Mouse (Mus musculus) MEL (cell line): ENCODE data around the gene Tssk6. TPM values are rescaled to one million over a fixed set of nuclear protein-coding genes. Genes with fewer than 3 reads are reported as not detected.

Source experiments
- DNase-seq: peaks from one replicate; pipeline ENCODE4 v3.0.0; 2011; ENCODE audit warnings: low read depth, low spot score
- H3K27ac ChIP-seq: 2 replicates; pipeline ENCODE4 v1.5.1; 2012; ENCODE audit warnings: low read depth, mild to moderate bottlenecking, control low read depth, low read length, moderate library complexity; ENCODE audit not compliant: control insufficient read depth
- H3K27me3 ChIP-seq, 2 experiments: fragments of 150-350 bp in 1 of 2; sonication (generic) in 1 of 2; 2 replicates each; pipeline ENCODE4 v1.6.1; 2012; ENCODE audit warnings: low read length in 2 of 2, mild to moderate bottlenecking in 2 of 2, improper control_type of control experiment in 1 of 2, moderate library complexity in 1 of 2; ENCODE audit not compliant: insufficient read depth in 2 of 2, control insufficient read depth in 1 of 2
- H3K36me3 ChIP-seq, 2 experiments: 2 replicates each; pipeline ENCODE4 v1.6.1; 2012 to 2014; ENCODE audit warnings: low read length in 2 of 2, improper control_type of control experiment in 1 of 2, inconsistent platforms in 1 of 2, mild to moderate bottlenecking in 1 of 2; ENCODE audit not compliant: insufficient read depth in 2 of 2, control insufficient read depth in 1 of 2
- H3K4me1 ChIP-seq, 2 experiments: fragments of 150-350 bp in 1 of 2; sonication (generic) in 1 of 2; 2 replicates each; pipeline ENCODE4 v1.6.1; 2012; ENCODE audit warnings: low read length in 2 of 2, improper control_type of control experiment in 1 of 2, mild to moderate bottlenecking in 1 of 2; ENCODE audit not compliant: insufficient read depth in 2 of 2, control insufficient read depth in 1 of 2
- H3K4me3 ChIP-seq, 2 experiments: fragments of 150-350 bp in 1 of 2; sonication (generic) in 1 of 2; 2 replicates each; pipeline ENCODE4 v1.5.1; 2012; ENCODE audit warnings: low read depth in 2 of 2, low read length in 2 of 2, mild to moderate bottlenecking in 2 of 2, moderate library complexity in 2 of 2, control low read depth in 1 of 2, improper control_type of control experiment in 1 of 2; ENCODE audit not compliant: control insufficient read depth in 1 of 2, insufficient read depth in 1 of 2
- H3K79me2 ChIP-seq: 2 replicates; pipeline ENCODE4 v1.6.1; 2012; ENCODE audit warnings: mild to moderate bottlenecking, low read length, moderate library complexity; ENCODE audit not compliant: control insufficient read depth, poor library complexity, insufficient read depth
- H3K9ac ChIP-seq: 2 replicates; pipeline ENCODE4 v1.6.1; 2012; ENCODE audit warnings: low read depth, mild to moderate bottlenecking, control low read depth, low read length, moderate library complexity; ENCODE audit not compliant: control insufficient read depth, poor library complexity, severe bottlenecking
- H3K9me3 ChIP-seq: fragments of 150-350 bp; sonication (generic); replicated peaks from 2 replicates; pipeline ENCODE4 v1.6.1; 2012; ENCODE audit warnings: mild to moderate bottlenecking, low read length, improper control_type of control experiment, moderate library complexity; ENCODE audit not compliant: insufficient read depth
- BHLHE40 ChIP-seq: IDR thresholded peaks from 2 replicates; pipeline ENCODE4 v1.6.1; 2012; ENCODE audit warnings: low read depth, mild to moderate bottlenecking, inconsistent platforms, low read length, improper control_type of control experiment, borderline replicate concordance
- CHD1 ChIP-seq: IDR thresholded peaks from 2 replicates; pipeline ENCODE4 v1.6.1; 2012; ENCODE audit warnings: low read depth, mild to moderate bottlenecking, inconsistent platforms, low read length, improper control_type of control experiment
- CHD2 ChIP-seq: IDR thresholded peaks from 2 replicates; pipeline ENCODE4 v1.6.1; 2011; ENCODE audit warnings: low read length, improper control_type of control experiment
- CTCF ChIP-seq, 3 experiments: IDR thresholded peaks in 2 of 3; conservative IDR thresholded peaks in 1 of 3; 2 replicates each; pipeline ENCODE4 v1.5.1; 2011 to 2012; ENCODE audit warnings: low read length in 3 of 3, low read depth in 2 of 3, mild to moderate bottlenecking in 2 of 3, improper control_type of control experiment in 1 of 3, inconsistent platforms in 1 of 3, mixed read lengths in 1 of 3, moderate library complexity in 1 of 3; ENCODE audit not compliant: control insufficient read depth in 1 of 3, insufficient read depth in 1 of 3, poor library complexity in 1 of 3, severe bottlenecking in 1 of 3
- E2F4 ChIP-seq: IDR thresholded peaks from 2 replicates; pipeline ENCODE4 v1.6.1; 2011; ENCODE audit warnings: low read depth, low read length, improper control_type of control experiment, borderline replicate concordance
- EP300 ChIP-seq, 2 experiments: IDR thresholded peaks; 2 replicates each; pipeline ENCODE4 v1.6.1; 2011; ENCODE audit warnings: improper control_type of control experiment in 2 of 2, low read length in 2 of 2, low read depth in 1 of 2, mild to moderate bottlenecking in 1 of 2
- ETS1 ChIP-seq: IDR thresholded peaks from 2 replicates; pipeline ENCODE4 v1.6.1; 2012; ENCODE audit warnings: low read depth, mild to moderate bottlenecking, inconsistent platforms, low read length, improper control_type of control experiment, moderate library complexity
- GABPA ChIP-seq: IDR thresholded peaks from 2 replicates; pipeline ENCODE4 v1.6.1; 2012; ENCODE audit warnings: low read depth, mild to moderate bottlenecking, inconsistent platforms, low read length, improper control_type of control experiment, moderate library complexity
- GATA1 ChIP-seq: IDR thresholded peaks from 2 replicates; pipeline ENCODE4 v1.6.1; 2011; ENCODE audit warnings: low read depth, low read length, improper control_type of control experiment
- HCFC1 ChIP-seq: IDR thresholded peaks from 2 replicates; pipeline ENCODE4 v1.6.1; 2012; ENCODE audit warnings: low read depth, mild to moderate bottlenecking, inconsistent platforms, low read length, improper control_type of control experiment, moderate library complexity
- JUND ChIP-seq: IDR thresholded peaks from 2 replicates; pipeline ENCODE4 v1.6.1; 2011; ENCODE audit warnings: low read depth, mild to moderate bottlenecking, improper control_type of control experiment, low read length
- KAT2A ChIP-seq: conservative IDR thresholded peaks from 2 replicates; pipeline ENCODE4 v1.6.1; 2012; ENCODE audit warnings: low read depth, low read length, improper control_type of control experiment, inconsistent platforms
- MAFK ChIP-seq: IDR thresholded peaks from 2 replicates; pipeline ENCODE4 v1.6.1; 2011; ENCODE audit warnings: low read depth, mild to moderate bottlenecking, low read length, improper control_type of control experiment, borderline replicate concordance
- MAX ChIP-seq: IDR thresholded peaks from 2 replicates; pipeline ENCODE4 v1.6.1; 2011; ENCODE audit warnings: low read length, improper control_type of control experiment
- MAZ ChIP-seq: IDR thresholded peaks from 2 replicates; pipeline ENCODE4 v1.6.1; 2012; ENCODE audit warnings: low read depth, mild to moderate bottlenecking, inconsistent platforms, low read length, improper control_type of control experiment
- MXI1 ChIP-seq: IDR thresholded peaks from 2 replicates; pipeline ENCODE4 v1.6.1; 2011; ENCODE audit warnings: mild to moderate bottlenecking, low read depth, low read length, improper control_type of control experiment
- MYC ChIP-seq: IDR thresholded peaks from 2 replicates; pipeline ENCODE4 v1.6.1; 2011; ENCODE audit warnings: low read depth, mild to moderate bottlenecking, low read length, improper control_type of control experiment, moderate library complexity
- NELFE ChIP-seq: IDR thresholded peaks from 2 replicates; pipeline ENCODE4 v1.6.1; 2011; ENCODE audit warnings: low read depth, low read length, improper control_type of control experiment
- POLR2A ChIP-seq, 2 experiments: IDR thresholded peaks; 2 replicates each; pipeline ENCODE4 v1.6.1; 2011 to 2012; ENCODE audit warnings: low read length in 2 of 2, mild to moderate bottlenecking in 2 of 2, control low read depth in 1 of 2, improper control_type of control experiment in 1 of 2, low read depth in 1 of 2, moderate library complexity in 1 of 2; ENCODE audit not compliant: control insufficient read depth in 1 of 2, insufficient read depth in 1 of 2, poor library complexity in 1 of 2
- POLR2AphosphoS2 ChIP-seq: IDR thresholded peaks from 2 replicates; pipeline ENCODE4 v1.6.1; 2011; ENCODE audit warnings: low read length, improper control_type of control experiment
- POLR2AphosphoS5 ChIP-seq: IDR thresholded peaks from 2 replicates; pipeline ENCODE4 v1.6.1; 2012; ENCODE audit warnings: low read depth, borderline replicate concordance, mild to moderate bottlenecking, inconsistent platforms, low read length, moderate library complexity, mixed read lengths
- RAD21 ChIP-seq: IDR thresholded peaks from 2 replicates; pipeline ENCODE4 v1.6.1; 2011; ENCODE audit warnings: mild to moderate bottlenecking, low read depth, low read length, improper control_type of control experiment
- RCOR1 ChIP-seq: IDR thresholded peaks from 2 replicates; pipeline ENCODE4 v1.6.1; 2012; ENCODE audit warnings: low read depth, mild to moderate bottlenecking, inconsistent platforms, low read length, improper control_type of control experiment
- SIN3A ChIP-seq: IDR thresholded peaks from 2 replicates; pipeline ENCODE4 v1.6.1; 2012; ENCODE audit warnings: low read length, improper control_type of control experiment, inconsistent platforms
- TBP ChIP-seq: IDR thresholded peaks from 2 replicates; pipeline ENCODE4 v1.8.0; 2011; ENCODE audit warnings: low read depth, low read length, improper control_type of control experiment
- TCF12 ChIP-seq: IDR thresholded peaks from 2 replicates; pipeline ENCODE4 v1.6.1; 2014; ENCODE audit warnings: low read depth, mild to moderate bottlenecking, inconsistent platforms, low read length, improper control_type of control experiment, moderate library complexity
- UBTF ChIP-seq: IDR thresholded peaks from 2 replicates; pipeline ENCODE4 v1.6.1; 2012; ENCODE audit warnings: low read depth, mild to moderate bottlenecking, inconsistent platforms, low read length, improper control_type of control experiment, moderate library complexity, borderline replicate concordance; ENCODE audit not compliant: insufficient read depth
- USF1 ChIP-seq: IDR thresholded peaks from 2 replicates; pipeline ENCODE4 v1.6.1; 2014; ENCODE audit warnings: low read depth, mild to moderate bottlenecking, inconsistent platforms, low read length, improper control_type of control experiment, moderate library complexity
- USF2 ChIP-seq, 2 experiments: IDR thresholded peaks; 2 replicates each; pipeline ENCODE4 v1.6.1; 2011 to 2012; ENCODE audit warnings: improper control_type of control experiment in 2 of 2, low read length in 2 of 2, borderline replicate concordance in 1 of 2, inconsistent platforms in 1 of 2, low read depth in 1 of 2, mild to moderate bottlenecking in 1 of 2; ENCODE audit not compliant: insufficient read depth in 1 of 2
- ZKSCAN1 ChIP-seq: IDR thresholded peaks from 2 replicates; pipeline ENCODE4 v1.6.1; 2012; ENCODE audit warnings: low read depth, mild to moderate bottlenecking, inconsistent platforms, low read length, improper control_type of control experiment, moderate library complexity
- polyA plus RNA-seq, 2 experiments: library from polyadenylated mRNA; stranded (reverse) in 1 of 2; unstranded in 1 of 2; fragments of >175 nt in 1 of 2; fragments of >200 nt in 1 of 2; gene quantifications; 2 replicates each; pipeline versions ENCODE4 v1.2.1 to v1.2.4; 2012; ENCODE audit warnings: low replicate concordance in 2 of 2, low read depth in 1 of 2; ENCODE audit not compliant: insufficient read length in 2 of 2, insufficient read depth in 1 of 2, missing spikeins in 1 of 2
- total RNA-seq: library from RNA; depleted of rRNA; stranded (reverse); fragments of 300-350 nt; gene quantifications from 2 replicates; pipeline ENCODE4 v1.2.3, GENCODE M21; 2012

Gene Tssk6
- total and polyA plus RNA-seq, 3 experiments = 3.4 to 3.8 TPM; not detected in 1

- TF ChIP-seq RCOR1 = peak; percentile 72
- TF ChIP-seq USF2 (IDR thresholded peaks at IDR 0.05; ENCODE audit: borderline replicate concordance in 1 of 2, insufficient read depth in 1 of 2, low read depth in 1 of 2, low read length in 2 of 2) = no peak
- TF ChIP-seq MAZ = peak; percentile 69; the same call in 1 of the 2 replicates
- no peak for TF ChIP-seq CHD2
- TF ChIP-seq GABPA = peak; percentile 4; the same call in 1 of the 2 replicates
- TF ChIP-seq BHLHE40 = no peak
- no peak for TF ChIP-seq ZKSCAN1
- peak; percentile 77 for TF ChIP-seq ETS1
- TF ChIP-seq POLR2A (IDR thresholded peaks at IDR 0.05; ENCODE audit: control insufficient read depth in 1 of 2, insufficient read depth in 1 of 2, low read depth in 1 of 2, low read length in 2 of 2, poor library complexity in 1 of 2) = peak; percentile 79 to 96
- TF ChIP-seq POLR2AphosphoS5 = peak; percentile 83
- TF ChIP-seq CHD1 = no peak; the same call in 1 of the 2 replicates
- peak; percentile 68; the same call in 1 of the 2 replicates for TF ChIP-seq MAX
- peak; percentile 79; the same call in 1 of the 2 replicates for TF ChIP-seq TCF12
- TF ChIP-seq RAD21 = no peak
- peak; percentile 87 for TF ChIP-seq MXI1
- peak in 1 of 2 experiments; percentile 27; a peak in 1 of 4 replicates for TF ChIP-seq EP300 (IDR thresholded peaks at IDR 0.05; ENCODE audit: low read depth in 1 of 2, low read length in 2 of 2)
- no peak for TF ChIP-seq GATA1
- TF ChIP-seq CTCF (IDR thresholded peaks at IDR 0.05 in 2 of 3, conservative IDR thresholded peaks at IDR 0.05 in 1 of 3; ENCODE audit: control insufficient read depth in 1 of 3, insufficient read depth in 1 of 3, low read depth in 2 of 3, low read length in 3 of 3, poor library complexity in 1 of 3, severe bottlenecking in 1 of 3) = peak in 2 of 3 experiments; percentile 21 to 30; a peak in 4 of 6 replicates
- peak; percentile 5; the same call in 1 of the 2 replicates for TF ChIP-seq JUND
- no peak for TF ChIP-seq USF1
Observed at GRCm38 (mm10) chr8:69901484-69902162, 361 bp upstream of the Tssk6 start (continued).

- peak; percentile 100 for DNase-seq
- peaks cover 0 to 19% of the 10 kb centered on the region in 2 experiments; a peak in 3 of 4 replicates for H3K4me1 ChIP-seq
- peaks cover 0 to 18% of the 10 kb centered on the region in 2 experiments; a peak in 2 of 4 replicates for H3K36me3 ChIP-seq
- peak overlapping the region; percentile 63 to 71 for H3K4me3 ChIP-seq
- peak overlapping the region; percentile 89 for H3K9ac ChIP-seq
- H3K9me3 ChIP-seq = no peaks in the 10 kb centered on the region
- H3K27me3 ChIP-seq = no peaks in the 10 kb centered on the region
- H3K79me2 ChIP-seq = peaks cover 35% of the 10 kb centered on the region
- peak overlapping the region; percentile 91 for H3K27ac ChIP-seq
- TF ChIP-seq UBTF (peak; percentile 77; the same call in 1 of the 2 replicates), SIN3A (peak; percentile 85), MAZ (peak; percentile 88; the same call in 1 of the 2 replicates), ZKSCAN1 (no peak), E2F4 (peak; percentile 75; the same call in 1 of the 2 replicates), CHD2 (no peak; the same call in 1 of the 2 replicates), MYC (0 out of 2 replicates have a peak, but pooled peaks have one; percentile 17), POLR2A (IDR thresholded peaks at IDR 0.05; ENCODE audit: control insufficient read depth in 1 of 2, insufficient read depth in 1 of 2, low read depth in 1 of 2, low read length in 2 of 2, poor library complexity in 1 of 2) (peak; percentile 64 to 87), KAT2A (no peak; the same call in 1 of the 2 replicates), EP300 (IDR thresholded peaks at IDR 0.05; ENCODE audit: low read depth in 1 of 2, low read length in 2 of 2) (peak in 1 of 2 experiments; percentile 57; a peak in 2 of 4 replicates), GATA1 (peak; percentile 35; the same call in 1 of the 2 replicates), ETS1 (peak; percentile 39; the same call in 1 of the 2 replicates), NELFE (peak; percentile 70), MAFK (no peak), HCFC1 (peak; percentile 83), MAX (peak; percentile 92), CHD1 (no peak), BHLHE40 (peak; percentile 51; the same call in 1 of the 2 replicates), POLR2AphosphoS2 (0 out of 2 replicates have a peak, but pooled peaks have one; percentile 59), MXI1 (peak; percentile 78), POLR2AphosphoS5 (no peak), TBP (peak; percentile 48; the same call in 1 of the 2 replicates)
Observed at GRCm38 (mm10) chr8:69903063-69903542, 1.1 kb downstream of the Tssk6 start.
